Mouse (Mus musculus): Measurements from ENCODE around the gene Ccpg1. TPM values are rescaled to one million over a fixed set of nuclear protein-coding genes. Genes with fewer than 3 reads are reported as not detected.

Ccpg1 gene
- polyA plus RNA-seq, 1 experiment = 26.5 TPM

GRCm38 (mm10) chr9:73020566-73021097, 35.4 kb downstream of the Ccpg1 start:
- no peak for DNase-seq (ENCODE audit: low read depth)
- TF ChIP-seq CTCF (IDR thresholded peaks at IDR 0.05; ENCODE audit: borderline replicate concordance, extremely low read depth, insufficient read depth, insufficient read length) (no peak), POLR2A (IDR thresholded peaks at IDR 0.05; ENCODE audit: borderline replicate concordance, extremely low read depth, insufficient read depth, insufficient read length, poor library complexity, severe bottlenecking) (no peak)

GRCm38 (mm10) chr9:73025818-73026636, 40.8 kb downstream of the Ccpg1 start:
- TF ChIP-seq CTCF (IDR thresholded peaks at IDR 0.05; ENCODE audit: borderline replicate concordance, extremely low read depth, insufficient read depth, insufficient read length) = no peak
- no peak for TF ChIP-seq POLR2A (IDR thresholded peaks at IDR 0.05; ENCODE audit: borderline replicate concordance, extremely low read depth, insufficient read depth, insufficient read length, poor library complexity, severe bottlenecking)
- peak; percentile 74 for DNase-seq (ENCODE audit: low read depth)

- TF ChIP-seq POLR2A (IDR thresholded peaks at IDR 0.05; ENCODE audit: borderline replicate concordance, extremely low read depth, insufficient read depth, insufficient read length, poor library complexity, severe bottlenecking) = no peak
- no peak for TF ChIP-seq CTCF (IDR thresholded peaks at IDR 0.05; ENCODE audit: borderline replicate concordance, extremely low read depth, insufficient read depth, insufficient read length)
- DNase-seq (ENCODE audit: low read depth) = no peak
These were observed 45.2 kb downstream of the Ccpg1 start for GRCm38 (mm10) chr9:73030443-73030842.

- DNase-seq (ENCODE audit: low read depth) = no peak
- no peak for TF ChIP-seq POLR2A (IDR thresholded peaks at IDR 0.05; ENCODE audit: borderline replicate concordance, extremely low read depth, insufficient read depth, insufficient read length, poor library complexity, severe bottlenecking)
- TF ChIP-seq CTCF (IDR thresholded peaks at IDR 0.05; ENCODE audit: borderline replicate concordance, extremely low read depth, insufficient read depth, insufficient read length) = no peak
These were observed 46.2 kb downstream of the Ccpg1 start for GRCm38 (mm10) chr9:73031421-73031820.

DNA sequence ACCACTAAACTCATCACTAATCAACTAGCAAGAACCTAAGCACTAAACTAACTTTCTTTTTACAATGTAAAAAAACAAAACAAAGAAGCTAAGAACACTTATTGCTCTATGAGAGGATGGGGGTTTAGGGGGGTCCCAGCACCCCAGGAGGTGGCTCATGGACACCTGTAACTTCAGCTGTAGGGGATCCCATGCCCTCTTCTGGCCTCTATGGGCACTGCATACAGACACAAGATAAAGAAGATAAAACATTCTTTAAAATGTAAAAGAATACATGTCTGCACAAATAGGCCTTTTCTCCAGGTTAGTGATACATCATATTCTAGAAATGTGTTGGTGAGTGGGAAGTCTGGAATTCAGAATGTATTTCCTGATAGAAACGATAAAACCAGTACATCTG, 48.2 kb downstream of the Ccpg1 start:
- TF ChIP-seq POLR2A (IDR thresholded peaks at IDR 0.05; ENCODE audit: borderline replicate concordance, extremely low read depth, insufficient read depth, insufficient read length, poor library complexity, severe bottlenecking) (no peak), CTCF (IDR thresholded peaks at IDR 0.05; ENCODE audit: borderline replicate concordance, extremely low read depth, insufficient read depth, insufficient read length) (0 out of 2 replicates have a peak, but pooled peaks have one; percentile 6)
- DNase-seq (ENCODE audit: low read depth) = no peak

- peak; percentile 97 for DNase-seq (ENCODE audit: low read depth)
- TF ChIP-seq POLR2A (IDR thresholded peaks at IDR 0.05; ENCODE audit: borderline replicate concordance, extremely low read depth, insufficient read depth, insufficient read length, poor library complexity, severe bottlenecking) = peak; percentile 8; the same call in 1 of the 2 replicates
- no peak for TF ChIP-seq CTCF (IDR thresholded peaks at IDR 0.05; ENCODE audit: borderline replicate concordance, extremely low read depth, insufficient read depth, insufficient read length)
These were observed 54.2 kb downstream of the Ccpg1 start for GRCm38 (mm10) chr9:73039222-73039945.

GRCm38 (mm10) chr9:73040080-73040479, 54.9 kb downstream of the Ccpg1 start, which contains the start of gene Pigb:
Gene Pigb (minus strand): TSS chr9:73040378.
- no peak for DNase-seq (ENCODE audit: low read depth)
- no peak for TF ChIP-seq POLR2A (IDR thresholded peaks at IDR 0.05; ENCODE audit: borderline replicate concordance, extremely low read depth, insufficient read depth, insufficient read length, poor library complexity, severe bottlenecking)
- TF ChIP-seq CTCF (IDR thresholded peaks at IDR 0.05; ENCODE audit: borderline replicate concordance, extremely low read depth, insufficient read depth, insufficient read length) = no peak

- DNase-seq (ENCODE audit: low read depth) = peak; percentile 82
These were observed 59.2 kb downstream of the Ccpg1 start, which contains the start of gene Rab27a for GRCm38 (mm10) chr9:73044146-73045079. Gene Rab27a (plus strand): TSS chr9:73044854.

GRCm38 (mm10) chr9:73045204-73045603, 60.0 kb downstream of the Ccpg1 start:
- no peak for TF ChIP-seq CTCF (IDR thresholded peaks at IDR 0.05; ENCODE audit: borderline replicate concordance, extremely low read depth, insufficient read depth, insufficient read length)
- peak; percentile 11 for DNase-seq (ENCODE audit: low read depth)

More at GRCm38 (mm10) chr9:73044146-73045079, 59.2 kb downstream of the Ccpg1 start, which contains the start of gene Rab27a:
- TF ChIP-seq CTCF (IDR thresholded peaks at IDR 0.05; ENCODE audit: borderline replicate concordance, extremely low read depth, insufficient read depth, insufficient read length) (peak; percentile 90), POLR2A (IDR thresholded peaks at IDR 0.05; ENCODE audit: borderline replicate concordance, extremely low read depth, insufficient read depth, insufficient read length, poor library complexity, severe bottlenecking) (no peak)

- no peak for TF ChIP-seq CTCF (IDR thresholded peaks at IDR 0.05; ENCODE audit: borderline replicate concordance, extremely low read depth, insufficient read depth, insufficient read length)
- no peak for TF ChIP-seq POLR2A (IDR thresholded peaks at IDR 0.05; ENCODE audit: borderline replicate concordance, extremely low read depth, insufficient read depth, insufficient read length, poor library complexity, severe bottlenecking)
- DNase-seq (ENCODE audit: low read depth) = no peak
These were observed 60.5 kb downstream of the Ccpg1 start for GRCm38 (mm10) chr9:73045711-73046110.
